Mouse (Mus musculus) embryonic fibroblast, embryonic 13.5 days (primary cell): ENCODE results near the gene Kansl2. TPM values are rescaled to one million over a fixed set of nuclear protein-coding genes. Genes with fewer than 3 reads are reported as not detected.

Source experiments
- H3K27ac ChIP-seq: 2 replicates; pipeline ENCODE4 v1.5.1; 2012; ENCODE audit warnings: low read length, control low read depth, inconsistent platforms; ENCODE audit not compliant: insufficient read depth
- H3K4me1 ChIP-seq: 2 replicates; pipeline ENCODE4 v1.6.1; 2011; ENCODE audit warnings: low read length; ENCODE audit not compliant: control insufficient read depth, insufficient read depth
- H3K4me3 ChIP-seq: 2 replicates; pipeline ENCODE4 v1.5.1; 2011; ENCODE audit warnings: mild to moderate bottlenecking, control low read depth, low read length; ENCODE audit not compliant: insufficient read depth
- CTCF ChIP-seq: IDR thresholded peaks from 2 replicates; pipeline ENCODE4 v1.5.1; 2011; ENCODE audit warnings: mild to moderate bottlenecking, control low read depth, low read length, moderate library complexity, borderline replicate concordance; ENCODE audit not compliant: insufficient read depth
- POLR2A ChIP-seq: IDR thresholded peaks from 2 replicates; pipeline ENCODE4 v1.6.1; 2011; ENCODE audit warnings: low read depth, mild to moderate bottlenecking, control low read depth, low read length, moderate library complexity
- polyA plus RNA-seq: library from polyadenylated mRNA; stranded (reverse); fragments of >200 nt; gene quantifications from 2 replicates; pipeline ENCODE4 v1.2.4, GENCODE M21; 2011; ENCODE audit warnings: low read depth; ENCODE audit not compliant: missing spikeins, insufficient read length

The Kansl2 gene
- 91.2 and 117 TPM in 2 replicates for polyA plus RNA-seq

- peak within 1 kb of the TSS; percentile 75 for H3K4me3 ChIP-seq
These were observed at the start of gene Kansl2 for GRCm38 (mm10) chr15:98533881-98534627. Gene Kansl2 (minus strand): TSS chr15:98534264.

GRCm38 (mm10) chr15:98582996-98583395 lies 48.9 kb upstream of the Kansl2 start:
- Histone ChIP-seq H3K4me3 (no peak overlapping the region), H3K4me1 (no peaks in the 10 kb centered on the region), H3K27ac (no peak overlapping the region)
- TF ChIP-seq CTCF (no peak), POLR2A (no peak)

More at GRCm38 (mm10) chr15:98533881-98534627, at the start of gene Kansl2:
- Histone ChIP-seq H3K27ac (peak within 1 kb of the TSS; percentile 96), H3K4me1 (0 out of 2 replicates have a peak, but pooled peaks cover 4% of the 10 kb centered on the region)
- TF ChIP-seq POLR2A (peak; percentile 91), CTCF (no peak)

DNA sequence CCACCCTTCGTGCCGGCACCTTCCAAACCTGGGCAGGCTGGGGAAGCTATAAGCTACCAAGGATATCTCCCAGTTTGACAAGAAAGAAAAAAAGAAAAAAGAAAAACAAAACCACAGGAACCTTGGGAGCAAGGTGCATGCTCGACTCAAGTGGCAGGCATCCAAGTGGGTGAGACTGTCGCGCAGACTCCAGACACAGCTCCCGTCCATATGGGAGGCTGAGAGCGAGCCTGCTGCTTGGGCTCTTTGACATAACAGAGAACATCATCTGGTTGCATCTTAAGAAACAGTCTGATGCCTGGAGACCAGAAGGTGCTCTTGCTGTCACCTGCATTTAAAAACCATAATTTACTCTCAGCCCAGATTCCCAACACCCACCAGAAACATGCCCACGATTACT lies 48.3 kb upstream of the Kansl2 start:
- TF ChIP-seq CTCF (no peak), POLR2A (no peak)
- Histone ChIP-seq H3K4me1 (no peaks in the 10 kb centered on the region), H3K4me3 (no peak overlapping the region), H3K27ac (no peak overlapping the region)

- TF ChIP-seq POLR2A (no peak), CTCF (peak; percentile 70; the same call in 1 of the 2 replicates)
These were observed 45.9 kb upstream of the Kansl2 start for GRCm38 (mm10) chr15:98579795-98580464.

DNA sequence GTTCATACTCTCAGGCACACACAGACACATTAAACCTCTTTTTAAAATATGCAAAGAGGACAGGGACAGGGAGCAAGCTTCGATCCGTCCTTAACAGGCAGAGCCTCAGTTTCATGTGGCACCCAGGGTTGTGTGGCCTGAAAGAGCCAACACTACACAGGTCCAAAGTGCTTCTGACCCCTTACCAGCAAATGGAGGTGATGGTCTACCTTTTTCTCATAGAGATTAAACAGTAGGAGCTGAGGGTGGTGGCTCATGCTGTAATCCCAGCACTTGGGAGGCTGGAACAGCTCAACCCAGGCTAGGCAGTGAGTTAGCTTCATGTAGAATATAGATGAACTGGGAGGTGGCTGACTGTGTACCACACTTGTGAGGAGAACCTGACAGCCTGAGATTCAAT lies 45.2 kb upstream of the Kansl2 start:
- no peak for TF ChIP-seq POLR2A
- Histone ChIP-seq H3K4me1 (no peaks in the 10 kb centered on the region), H3K4me3 (no peak overlapping the region), H3K27ac (no peak overlapping the region)

More at GRCm38 (mm10) chr15:98579795-98580464, 45.9 kb upstream of the Kansl2 start:
- Histone ChIP-seq H3K4me3 (no peak overlapping the region), H3K27ac (no peak overlapping the region), H3K4me1 (no peaks in the 10 kb centered on the region)

DNA sequence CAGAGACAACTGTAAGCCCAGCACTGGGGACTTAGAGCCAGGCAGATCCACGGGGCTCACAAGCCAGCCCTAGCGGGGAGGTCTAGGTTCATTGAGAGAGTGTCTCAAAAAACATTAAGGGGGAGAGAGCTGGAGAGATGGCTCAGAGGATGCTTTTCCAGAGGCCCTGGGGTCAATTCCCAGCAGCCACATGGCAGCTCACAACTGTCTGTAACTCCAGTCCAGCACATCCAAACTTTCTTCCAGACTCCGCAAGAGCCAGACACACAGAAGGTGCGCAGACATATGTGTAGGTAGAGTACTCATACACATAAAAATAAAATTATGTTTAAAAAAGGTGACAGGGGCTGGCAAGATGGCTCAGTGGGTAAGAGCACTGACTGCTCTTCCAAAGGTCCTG lies 39.2 kb upstream of the Kansl2 start:
- TF ChIP-seq CTCF (no peak), POLR2A (no peak)
- H3K4me1 ChIP-seq = no peaks in the 10 kb centered on the region; the same call in 1 of the 2 replicates
- H3K4me3 ChIP-seq = no peak overlapping the region
- no peak overlapping the region for H3K27ac ChIP-seq

DNA sequence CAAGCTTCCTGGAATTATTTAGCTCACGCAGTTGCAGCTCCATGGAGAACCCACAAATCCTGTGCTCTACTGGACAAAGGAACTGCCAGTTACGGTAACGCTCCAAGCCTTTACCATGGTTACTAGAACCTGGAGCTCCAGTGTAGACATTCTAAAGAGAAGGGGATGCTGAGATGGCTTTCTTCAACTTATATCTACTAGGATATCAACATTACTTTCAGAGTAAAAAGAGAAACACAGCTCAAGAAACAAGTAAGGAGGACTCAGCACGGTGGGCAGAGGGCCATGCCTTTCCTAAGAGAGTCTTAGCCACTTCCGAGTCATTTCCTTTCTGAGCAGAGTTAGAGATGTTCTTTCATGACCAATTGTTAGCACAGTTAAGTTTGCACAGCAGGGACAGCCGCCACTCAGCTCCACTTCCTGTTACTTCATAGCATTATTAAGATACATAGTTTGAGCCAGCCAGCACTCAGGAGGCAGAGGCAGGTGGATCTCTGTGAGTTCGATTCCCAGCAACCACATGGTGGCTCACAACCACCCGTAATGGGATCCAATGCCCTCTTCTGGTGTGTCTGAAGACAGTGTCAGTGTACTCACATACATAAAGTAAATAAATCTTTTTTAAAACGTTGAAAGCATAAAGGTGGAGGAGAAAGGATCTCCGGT lies 36.9 kb upstream of the Kansl2 start, which contains the start of the genes Ccnt1 and 4930415O20Rik:
TSS of gene Ccnt1 (minus strand) at position 51 of the 666 bp plus-strand sequence.
TSS of gene 4930415O20Rik (plus strand) at position 132 of the 666 bp plus-strand sequence.
- TF ChIP-seq CTCF = no peak
- no peak for TF ChIP-seq POLR2A
- H3K4me1 ChIP-seq = no peaks in the 10 kb centered on the region; the same call in 1 of the 2 replicates
- peak within 1 kb of the TSS; percentile 28; the same call in 1 of the 2 replicates for H3K27ac ChIP-seq
- no peak within 1 kb of the TSS for H3K4me3 ChIP-seq

- H3K4me1 ChIP-seq = peaks cover 3% of the 10 kb centered on the region; the same call in 1 of the 2 replicates
- H3K27ac ChIP-seq = no peak overlapping the region
- H3K4me3 ChIP-seq = no peak overlapping the region
- TF ChIP-seq POLR2A (peak; percentile 43), CTCF (no peak)
These were observed 35.8 kb upstream of the Kansl2 start for GRCm38 (mm10) chr15:98569795-98570365.

GRCm38 (mm10) chr15:98569216-98569615 lies 35.2 kb upstream of the Kansl2 start:
- no peak for TF ChIP-seq POLR2A
- TF ChIP-seq CTCF = no peak
- Histone ChIP-seq H3K4me1 (peaks cover 3% of the 10 kb centered on the region; the same call in 1 of the 2 replicates), H3K27ac (no peak overlapping the region), H3K4me3 (peak overlapping the region; percentile 88)
